Mouse (Mus musculus) monocyte, adult 2 months (primary cell): Measurements from ENCODE around the gene Ift140.

ENCODE experiments used
- DNase-seq, 2 experiments: peaks; one replicate each; pipeline ENCODE4 v3.0.0; 2022; ENCODE audit warnings: low spot score in 2 of 2, low read depth in 1 of 2

Ift140 gene

GRCm38 (mm10) chr17:25076906-25077305 is 61.0 kb downstream of the Ift140 start:
- no peak for DNase-seq

- DNase-seq, result no peak
These were observed 62.0 kb downstream of the Ift140 start for GRCm38 (mm10) chr17:25077771-25078372.

GRCm38 (mm10) chr17:25080210-25080609 is 64.3 kb downstream of the Ift140 start:
- DNase-seq, result no peak

- DNase-seq, result no peak
These were observed 65.1 kb downstream of the Ift140 start for GRCm38 (mm10) chr17:25080960-25081381.

- DNase-seq, result no peak
These were observed 66.4 kb downstream of the Ift140 start for GRCm38 (mm10) chr17:25082081-25082847.

- DNase-seq, result no peak
These were observed 67.0 kb downstream of the Ift140 start for GRCm38 (mm10) chr17:25082887-25083286.

GRCm38 (mm10) chr17:25083444-25083931 is 67.6 kb downstream of the Ift140 start, which contains the start of gene Tmem204:
Gene Tmem204, minus strand, starts transcription at chr17:25083591.
- no peak for DNase-seq

GRCm38 (mm10) chr17:25084835-25085385 is 69.0 kb downstream of the Ift140 start:
- no peak for DNase-seq

- DNase-seq, result no peak
These were observed 70.8 kb downstream of the Ift140 start for GRCm38 (mm10) chr17:25086724-25087123.

GRCm38 (mm10) chr17:25089158-25089557 is 73.3 kb downstream of the Ift140 start:
- no peak for DNase-seq

GRCm38 (mm10) chr17:25090450-25090849 is 74.6 kb downstream of the Ift140 start:
- no peak for DNase-seq

- DNase-seq, result no peak
These were observed 80.3 kb downstream of the Ift140 start for GRCm38 (mm10) chr17:25096221-25096620.

GRCm38 (mm10) chr17:25100052-25100451 is 84.2 kb downstream of the Ift140 start:
- DNase-seq, result no peak

GRCm38 (mm10) chr17:25101338-25101737 is 85.5 kb downstream of the Ift140 start:
- no peak for DNase-seq

- DNase-seq, result no peak
These were observed 91.9 kb downstream of the Ift140 start for GRCm38 (mm10) chr17:25107786-25108185.

- DNase-seq, result no peak
These were observed 93.7 kb downstream of the Ift140 start for GRCm38 (mm10) chr17:25109578-25109977.

GRCm38 (mm10) chr17:25110590-25110989 is 94.7 kb downstream of the Ift140 start:
- no peak for DNase-seq

- DNase-seq, result no peak
These were observed 95.3 kb downstream of the Ift140 start for GRCm38 (mm10) chr17:25111220-25111619.

GRCm38 (mm10) chr17:25111739-25112422 is 96.0 kb downstream of the Ift140 start:
- DNase-seq, result no peak

- no peak for DNase-seq
These were observed 96.5 kb downstream of the Ift140 start for GRCm38 (mm10) chr17:25112423-25112810.

- DNase-seq, result no peak
These were observed 99.2 kb downstream of the Ift140 start for GRCm38 (mm10) chr17:25114908-25115645.
